ENCODE assay signal across 19 mouse cellular contexts in the genomic region with DNA sequence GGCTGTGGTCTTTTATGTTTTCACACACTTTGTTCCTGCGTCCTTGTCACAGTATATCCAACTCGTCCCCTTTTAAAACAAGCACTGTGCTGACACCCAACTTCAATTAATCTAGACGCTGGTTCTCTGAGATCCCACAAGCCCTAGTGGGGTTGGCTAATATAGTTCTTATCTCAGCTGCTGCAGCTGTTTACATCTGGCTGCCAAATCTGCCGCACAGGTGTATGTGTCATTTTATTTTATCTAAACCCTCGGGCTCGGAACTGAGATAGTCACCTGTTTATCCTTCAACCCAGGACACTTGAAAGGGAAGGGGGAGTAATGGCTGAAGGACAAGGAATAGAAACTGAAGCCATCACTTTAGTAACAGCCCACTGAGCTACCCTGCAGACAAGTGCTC.
"Had no signal": no experiment of that assay in that cellular context is flagged by ENCODE, and none has a peak within 500 bp of the region (broad histone marks: within the 10 kb centered on the region; RNA-seq: fewer than 3 reads in every experiment).

No protein-coding gene starts in this region.

- H3K9ac ChIP-seq: kidney, embryonic 15.5 days; limb, embryonic 13.5 days; neural tube, embryonic 12.5 days; neural tube, embryonic 15.5 days; stomach, embryonic 15.5 days had no signal

- DNase-seq: kidney, adult 8-10 months; kidney, postnatal 10 days; kidney, postnatal 36 days; lung, adult 2 months; lung, postnatal 14 days; lung, postnatal 4 days; midbrain, embryonic 14.5 days; right cerebral cortex, postnatal 25 days; spleen, adult 18-20 months; thymus, adult 18-20 months; thymus, postnatal 36 days had no signal

- H3K36me3 ChIP-seq: kidney, embryonic 15.5 days; limb, embryonic 13.5 days; midbrain, embryonic 10.5 days; neural tube, embryonic 12.5 days; neural tube, embryonic 15.5 days; stomach, embryonic 15.5 days had no signal

- H3K4me2 ChIP-seq: kidney, embryonic 15.5 days; limb, embryonic 13.5 days; neural tube, embryonic 12.5 days; neural tube, embryonic 15.5 days; stomach, embryonic 15.5 days had no signal

- H3K27me3 ChIP-seq: kidney, embryonic 15.5 days; limb, embryonic 13.5 days; neural tube, embryonic 12.5 days; neural tube, embryonic 15.5 days; stomach, embryonic 15.5 days had no signal

- H3K9me3 ChIP-seq: kidney, embryonic 15.5 days; limb, embryonic 10.5 days; limb, embryonic 13.5 days; midbrain, embryonic 10.5 days; neural tube, embryonic 12.5 days; neural tube, embryonic 15.5 days; stomach, embryonic 15.5 days had no signal

- H3K4me3 ChIP-seq: kidney, embryonic 15.5 days; limb, embryonic 10.5 days; limb, embryonic 13.5 days; midbrain, embryonic 10.5 days; neural tube, embryonic 12.5 days; neural tube, embryonic 15.5 days; stomach, embryonic 15.5 days had no signal

- ATAC-seq: intestine, postnatal 0 days had no signal

- H3K27ac ChIP-seq: kidney, embryonic 15.5 days; limb, embryonic 10.5 days; limb, embryonic 13.5 days; midbrain, embryonic 10.5 days; neural tube, embryonic 12.5 days; neural tube, embryonic 15.5 days; stomach, embryonic 15.5 days had no signal

- H3K4me1 ChIP-seq: neural tube, embryonic 12.5 days; stomach, embryonic 15.5 days had no signal
